Mouse (Mus musculus): ENCODE measurements around the gene Hspa8. TPM values are rescaled to one million over a fixed set of nuclear protein-coding genes. Genes with fewer than 3 reads are reported as not detected.

The Hspa8 gene
- polyA plus RNA-seq (2015; fragmentation: Nextera tagmentation; extraction: Ambion mirVana), result 2,425 and 2,606 TPM in 2 replicates

DNA sequence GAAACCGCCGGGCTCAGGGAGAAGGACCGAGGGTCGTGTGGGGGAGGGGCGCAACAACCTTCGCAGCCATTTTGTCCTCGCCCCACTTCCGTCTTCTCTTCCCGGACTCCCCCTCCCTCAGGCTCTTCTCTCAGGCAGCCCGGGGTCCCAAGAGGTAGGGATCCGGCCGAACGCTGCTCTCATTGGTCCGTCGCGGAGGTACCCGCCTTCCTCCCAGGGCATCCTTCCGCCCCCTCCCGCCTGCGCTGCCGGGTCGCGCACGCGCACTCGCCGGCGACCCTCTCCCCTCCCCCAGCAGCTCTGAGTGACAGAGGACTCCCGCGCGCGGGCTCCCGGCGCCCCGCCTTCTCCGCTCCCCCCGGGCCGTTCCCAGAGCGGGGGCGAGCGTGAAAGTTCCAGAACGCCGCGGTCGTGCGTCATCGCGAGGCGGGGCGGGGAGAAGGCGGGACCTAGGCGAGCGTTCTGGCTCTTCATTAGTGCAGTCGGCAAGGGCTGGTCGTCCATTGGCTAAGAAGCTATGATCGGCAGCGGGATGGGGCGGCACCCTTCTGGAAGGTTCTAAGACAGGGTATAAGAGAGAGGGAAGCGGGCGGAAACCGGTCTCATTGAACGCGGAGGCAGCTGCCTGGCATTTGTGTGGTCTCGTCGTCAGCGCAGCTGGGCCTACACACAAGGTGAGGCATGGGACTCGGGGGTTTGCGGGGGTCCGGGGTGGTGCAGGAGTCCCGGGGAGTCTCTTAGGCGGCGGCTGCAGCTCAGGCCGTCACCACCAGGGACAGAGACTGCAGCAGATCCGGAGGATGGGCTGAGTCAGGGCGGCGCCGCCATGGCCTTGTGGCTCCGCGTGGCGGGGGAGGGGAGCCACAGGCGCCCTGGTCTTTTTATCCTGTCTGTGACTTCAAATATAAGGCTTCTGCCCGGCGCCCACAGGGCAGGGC is at the start of gene Hspa8:
Gene Hspa8 (plus strand): TSS at position 310 of the 938 bp plus-strand sequence.
- H3K27me3 ChIP-seq (replicated peaks), result no peaks in the 10 kb centered on the region
- H3K9me3 ChIP-seq, result no peaks in the 10 kb centered on the region
- H3K27ac ChIP-seq, result peak within 1 kb of the TSS; percentile 96
- peaks cover 8% of the 10 kb centered on the region for H3K36me3 ChIP-seq
- peak within 1 kb of the TSS; percentile 64 for H3K4me2 ChIP-seq (replicated peaks)
- H3K9ac ChIP-seq, result peak within 1 kb of the TSS; percentile 99
- peak within 1 kb of the TSS; percentile 94 for H3K4me3 ChIP-seq (replicated peaks)
- peak; percentile 96 for ATAC-seq
- H3K4me1 ChIP-seq (replicated peaks), result peaks cover 10% of the 10 kb centered on the region
- under 1% methylated on average over 76 of the region's 83 CpGs for WGBS

DNA sequence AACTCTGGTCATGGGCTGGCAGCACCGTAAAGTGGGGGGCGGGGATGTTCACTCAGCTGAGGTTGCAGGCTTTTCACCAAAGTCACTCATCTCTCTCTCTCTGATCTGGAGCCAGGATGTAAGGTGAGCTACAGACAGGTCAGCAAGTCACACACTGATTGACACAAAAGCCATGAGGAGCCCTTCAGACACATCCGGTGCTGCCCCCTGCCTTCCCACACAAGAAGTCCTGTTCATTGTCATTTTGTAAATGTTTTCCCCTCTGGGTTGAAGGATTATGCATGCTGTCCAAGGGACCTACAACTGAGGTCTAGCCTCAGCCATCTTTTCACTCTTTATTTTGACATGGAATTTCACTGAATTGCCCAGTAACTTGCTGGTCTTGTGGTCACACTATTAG is 49.0 kb upstream of the Hspa8 start:
- peaks cover 3% of the 10 kb centered on the region for H3K4me1 ChIP-seq (replicated peaks)
- H3K27ac ChIP-seq, result no peak overlapping the region
- no peak for ATAC-seq
- H3K4me2 ChIP-seq (replicated peaks), result no peak overlapping the region
- no peaks in the 10 kb centered on the region for H3K9me3 ChIP-seq
- 66% methylated on average over 3 of the region's 3 CpGs for WGBS
- H3K27me3 ChIP-seq (replicated peaks), result no peaks in the 10 kb centered on the region
- H3K9ac ChIP-seq, result no peak overlapping the region
- H3K4me3 ChIP-seq (replicated peaks), result no peak overlapping the region
- no peaks in the 10 kb centered on the region for H3K36me3 ChIP-seq

DNA sequence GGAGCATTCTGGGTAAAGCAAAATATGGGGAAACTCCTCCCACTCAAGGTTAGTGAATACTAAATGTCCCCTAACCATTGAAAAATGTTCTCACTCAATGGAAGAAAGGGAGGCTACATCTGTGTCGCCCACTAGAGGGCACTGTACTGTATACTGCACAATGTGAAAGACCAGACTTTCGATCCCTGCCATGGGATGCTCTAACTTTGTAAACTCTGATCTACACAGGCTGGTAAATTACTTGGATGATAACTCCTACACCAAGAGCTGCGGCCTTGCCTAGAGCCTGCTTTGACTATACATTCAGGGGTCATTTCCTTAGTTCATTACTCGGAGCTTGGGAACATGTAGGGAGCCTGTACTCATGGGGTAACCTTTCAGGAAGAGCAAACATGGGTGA is 44.4 kb upstream of the Hspa8 start:
- H3K9me3 ChIP-seq, result no peaks in the 10 kb centered on the region
- 25% methylated on average over 4 of the region's 4 CpGs for WGBS

DNA sequence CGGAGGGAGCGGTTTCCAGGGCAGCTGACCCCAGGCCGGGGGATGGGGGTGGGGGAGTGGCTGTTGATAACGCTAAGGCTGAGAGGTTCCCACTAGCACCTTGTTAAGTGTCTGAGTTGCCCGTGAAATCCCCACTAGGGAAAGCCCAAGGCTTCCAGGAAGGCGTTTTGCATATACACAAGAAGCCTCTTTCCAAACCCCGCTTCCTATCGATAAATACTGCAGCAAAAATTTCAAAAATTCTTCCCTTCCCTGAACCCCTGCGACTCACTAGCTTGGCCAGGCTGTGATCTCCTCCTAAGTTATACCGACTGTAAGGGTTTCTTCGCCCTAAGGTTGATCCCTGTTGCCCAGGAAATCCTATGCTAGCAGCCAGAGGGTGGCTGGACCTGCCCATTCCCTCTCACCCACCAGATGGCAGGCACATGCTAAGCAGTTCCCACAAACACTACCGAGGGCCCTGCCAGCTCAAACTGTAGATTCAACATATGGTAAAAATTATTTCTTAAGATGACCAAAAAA is 43.6 kb upstream of the Hspa8 start:
- Histone ChIP-seq H3K9ac (peak overlapping the region; percentile 31; the same call in 1 of the 2 replicates), H3K36me3 (no peaks in the 10 kb centered on the region; the same call in 1 of the 2 replicates), H3K9me3 (no peaks in the 10 kb centered on the region), H3K4me3 (replicated peaks) (peak overlapping the region; percentile 26), H3K4me1 (replicated peaks) (peaks cover 13% of the 10 kb centered on the region), H3K27ac (peak overlapping the region; percentile 44; the same call in 1 of the 2 replicates), H3K27me3 (replicated peaks) (no peaks in the 10 kb centered on the region), H3K4me2 (replicated peaks) (peak overlapping the region; percentile 52)
- 15% methylated on average over 12 of the region's 12 CpGs for WGBS
- ATAC-seq, result peak; percentile 89

More for the DNA sequence above, 44.4 kb upstream of the Hspa8 start:
- Histone ChIP-seq H3K4me2 (replicated peaks) (peak overlapping the region; percentile 52), H3K36me3 (no peaks in the 10 kb centered on the region; the same call in 1 of the 2 replicates), H3K4me1 (replicated peaks) (peaks cover 13% of the 10 kb centered on the region), H3K9ac (no peak overlapping the region), H3K27ac (no peak overlapping the region; the same call in 1 of the 2 replicates), H3K27me3 (replicated peaks) (no peaks in the 10 kb centered on the region), H3K4me3 (replicated peaks) (no peak overlapping the region)
- peak; percentile 18 for ATAC-seq

DNA sequence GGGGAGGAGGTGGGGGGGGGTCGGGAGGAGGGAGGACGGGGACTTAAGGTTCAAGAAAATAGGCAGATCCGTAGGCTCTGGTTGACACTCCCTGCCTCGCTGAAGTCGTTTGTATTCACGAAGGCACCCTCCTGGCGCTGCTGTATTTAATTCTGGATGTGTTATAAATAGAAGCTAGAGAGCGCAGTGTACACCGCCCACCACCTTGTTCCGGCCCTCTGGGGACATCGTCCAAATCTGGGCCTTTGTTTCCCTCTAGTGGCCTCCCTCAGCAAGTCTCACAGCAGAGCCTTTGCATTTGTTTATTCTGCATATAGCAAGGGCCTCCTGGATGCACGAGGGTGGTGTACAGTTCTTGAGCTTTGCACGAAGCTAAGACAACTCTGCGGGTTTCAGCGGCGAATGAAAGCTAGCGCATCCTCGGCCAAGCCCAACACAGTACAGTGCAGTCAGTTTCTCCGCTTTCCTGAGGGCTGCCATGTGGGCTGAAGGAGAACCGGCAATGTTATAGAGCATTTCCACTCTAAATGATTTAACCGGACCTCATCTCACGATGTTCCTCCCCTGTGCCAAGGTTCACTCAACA is 43.0 kb upstream of the Hspa8 start:
- H3K27me3 ChIP-seq (replicated peaks), result no peaks in the 10 kb centered on the region
- no peaks in the 10 kb centered on the region for H3K9me3 ChIP-seq
- H3K27ac ChIP-seq, result peak overlapping the region; percentile 44; the same call in 1 of the 2 replicates
- peak overlapping the region; percentile 26 for H3K4me3 ChIP-seq (replicated peaks)
- no peaks in the 10 kb centered on the region; the same call in 1 of the 2 replicates for H3K36me3 ChIP-seq
- 10% methylated on average over 22 of the region's 22 CpGs for WGBS
- H3K9ac ChIP-seq, result peak overlapping the region; percentile 36; the same call in 1 of the 2 replicates
- peak overlapping the region; percentile 52 for H3K4me2 ChIP-seq (replicated peaks)
- H3K4me1 ChIP-seq (replicated peaks), result peaks cover 13% of the 10 kb centered on the region
- ATAC-seq, result peak; percentile 94

DNA sequence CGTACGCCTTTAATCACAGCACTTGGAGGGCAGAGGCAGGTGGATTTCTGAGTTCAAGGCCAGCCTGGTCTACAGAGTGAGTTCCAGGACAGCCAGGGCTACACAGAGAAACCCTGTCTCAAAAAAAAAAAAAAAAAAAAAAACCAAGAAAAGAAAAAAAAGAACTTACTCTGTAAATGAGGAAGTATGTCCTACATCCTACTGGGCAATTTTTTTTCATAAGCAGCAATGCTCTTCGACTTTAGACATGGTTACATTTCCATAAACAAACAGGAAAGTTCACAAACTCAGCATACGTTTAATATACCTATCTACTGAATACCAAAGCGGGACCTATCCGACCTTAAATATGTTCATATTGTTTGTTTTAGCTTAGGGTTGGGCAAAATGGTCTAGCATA is 38.4 kb upstream of the Hspa8 start:
- Histone ChIP-seq H3K9me3 (no peaks in the 10 kb centered on the region), H3K4me2 (replicated peaks) (no peak overlapping the region), H3K27ac (no peak overlapping the region), H3K4me1 (replicated peaks) (peaks cover 4% of the 10 kb centered on the region), H3K9ac (no peak overlapping the region), H3K4me3 (replicated peaks) (no peak overlapping the region), H3K27me3 (replicated peaks) (no peaks in the 10 kb centered on the region), H3K36me3 (peaks cover 5% of the 10 kb centered on the region)
- no peak for ATAC-seq
- 81% methylated on average over 6 of the region's 6 CpGs for WGBS

DNA sequence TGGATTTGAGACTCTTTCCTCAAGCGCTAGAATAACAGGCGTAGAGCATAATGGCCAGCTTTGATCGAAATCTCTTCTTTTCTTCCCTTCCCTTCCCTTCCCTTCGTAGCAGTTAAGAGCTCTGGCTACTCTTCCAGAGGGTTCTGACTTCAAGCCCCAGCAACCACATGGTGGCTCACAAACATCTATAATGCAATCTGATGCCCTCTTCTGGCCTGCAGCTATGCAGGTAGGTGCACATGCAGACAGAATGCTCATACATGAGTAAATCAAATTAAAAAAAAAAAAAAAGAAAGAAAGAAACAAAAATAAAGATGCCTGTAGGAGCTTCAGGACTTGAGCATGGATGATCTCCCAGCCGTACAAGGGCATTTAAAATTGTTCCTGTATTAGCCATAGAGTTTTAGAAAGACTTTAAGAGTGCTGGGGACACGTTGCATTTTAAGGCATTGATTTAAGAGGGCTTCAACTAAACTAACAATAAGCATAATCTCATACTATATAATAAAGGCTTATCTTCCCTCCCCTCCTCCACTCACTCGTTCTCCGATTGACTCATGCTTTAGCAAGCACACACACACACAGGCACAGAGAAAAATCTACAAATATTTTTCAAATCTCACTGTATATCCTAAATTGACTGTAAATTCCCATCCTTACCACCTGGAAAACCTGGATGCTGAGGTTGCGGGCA is 35.8 kb upstream of the Hspa8 start:
- peak overlapping the region; percentile 12; the same call in 1 of the 2 replicates for H3K4me3 ChIP-seq (replicated peaks)
- WGBS, result 72% methylated on average over 8 of the region's 9 CpGs
- H3K36me3 ChIP-seq, result peaks cover 5% of the 10 kb centered on the region
- H3K4me1 ChIP-seq (replicated peaks), result no peaks in the 10 kb centered on the region
- no peaks in the 10 kb centered on the region for H3K9me3 ChIP-seq
- H3K9ac ChIP-seq, result no peak overlapping the region
- H3K27me3 ChIP-seq (replicated peaks), result no peaks in the 10 kb centered on the region
- no peak overlapping the region for H3K27ac ChIP-seq
- peak; percentile 68 for ATAC-seq
- H3K4me2 ChIP-seq (replicated peaks), result peak overlapping the region; percentile 17; the same call in 1 of the 2 replicates

DNA sequence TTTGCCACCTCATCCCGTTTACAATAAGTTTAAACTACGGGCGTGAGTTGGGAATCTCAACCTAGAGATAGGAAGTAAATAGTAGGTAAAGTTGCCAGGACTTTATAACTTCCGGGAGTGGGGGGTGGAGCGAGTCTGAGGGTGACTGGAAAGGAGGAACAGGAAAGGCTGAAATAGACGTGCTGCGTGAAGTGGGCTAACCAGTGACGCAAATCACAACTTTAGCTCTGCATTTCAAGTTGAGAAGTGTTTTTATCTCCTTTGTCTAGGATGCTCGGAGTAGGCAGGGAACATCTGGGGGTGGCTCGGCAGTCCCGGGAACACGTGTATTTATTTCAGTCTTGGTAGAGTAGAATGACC is 35.2 kb upstream of the Hspa8 start:
- WGBS, result 48% methylated on average over 12 of the region's 12 CpGs
- Histone ChIP-seq H3K9me3 (no peaks in the 10 kb centered on the region), H3K27me3 (replicated peaks) (no peaks in the 10 kb centered on the region), H3K36me3 (peaks cover 5% of the 10 kb centered on the region), H3K4me1 (replicated peaks) (no peaks in the 10 kb centered on the region), H3K27ac (no peak overlapping the region), H3K4me2 (replicated peaks) (peak overlapping the region; percentile 17; the same call in 1 of the 2 replicates), H3K4me3 (replicated peaks) (peak overlapping the region; percentile 12; the same call in 1 of the 2 replicates), H3K9ac (no peak overlapping the region)
- peak; percentile 87 for ATAC-seq

DNA sequence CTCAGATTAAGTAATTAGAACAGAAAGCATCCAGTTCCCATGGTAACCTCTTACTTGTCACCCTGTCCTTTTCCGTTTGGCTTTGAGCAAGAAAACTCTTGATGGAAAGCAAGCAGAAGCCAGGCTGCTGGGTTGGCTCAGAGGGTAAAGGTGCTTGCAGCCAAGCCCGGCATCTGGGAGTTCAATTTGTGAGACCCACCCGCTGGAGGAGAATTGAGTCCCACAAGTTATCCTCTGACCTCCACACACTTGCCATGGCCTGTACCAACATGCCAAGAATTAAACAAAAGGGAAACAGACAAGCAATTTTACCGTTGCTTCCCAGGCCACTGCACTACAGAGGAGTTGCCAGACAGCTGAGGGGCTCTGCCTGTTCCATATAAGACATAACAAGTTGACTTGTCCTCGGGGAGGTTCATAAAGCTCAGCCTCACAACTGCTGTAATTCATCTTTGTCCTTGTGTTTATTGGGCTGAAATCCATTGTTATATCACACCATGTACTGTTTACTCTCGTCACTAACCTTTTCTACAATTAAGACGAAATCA is 34.7 kb upstream of the Hspa8 start:
- 70% methylated on average over 7 of the region's 7 CpGs for WGBS
- H3K4me2 ChIP-seq (replicated peaks), result no peak overlapping the region
- H3K9ac ChIP-seq, result no peak overlapping the region
- no peaks in the 10 kb centered on the region for H3K4me1 ChIP-seq (replicated peaks)
- no peak overlapping the region for H3K4me3 ChIP-seq (replicated peaks)
- peaks cover 5% of the 10 kb centered on the region for H3K36me3 ChIP-seq
- no peaks in the 10 kb centered on the region for H3K27me3 ChIP-seq (replicated peaks)
- no peak overlapping the region for H3K27ac ChIP-seq
- 0 out of 2 replicates have a peak, but pooled peaks have one; percentile 2 for ATAC-seq
- no peaks in the 10 kb centered on the region for H3K9me3 ChIP-seq

DNA sequence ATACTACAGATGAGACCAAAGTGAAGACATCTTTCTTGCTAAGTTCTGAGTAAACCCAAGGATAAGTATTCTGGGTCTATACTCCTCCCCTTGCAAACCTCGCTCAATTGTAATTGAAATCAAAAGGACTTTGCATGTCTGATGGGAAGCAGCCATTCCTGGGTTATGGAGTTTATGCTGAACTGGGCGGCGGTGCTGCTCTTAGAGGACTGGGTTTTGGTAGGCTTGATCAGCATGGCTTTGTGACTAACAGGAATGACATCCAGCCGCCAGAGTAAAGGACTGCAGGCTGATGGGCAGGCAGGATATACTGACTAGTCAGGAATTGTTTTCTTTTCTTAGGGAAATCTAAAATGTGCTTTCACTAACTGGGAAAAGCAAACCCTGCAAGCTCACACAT is 32.8 kb upstream of the Hspa8 start:
- Histone ChIP-seq H3K36me3 (peaks cover 5% of the 10 kb centered on the region; the same call in 1 of the 2 replicates), H3K27me3 (replicated peaks) (no peaks in the 10 kb centered on the region), H3K4me1 (replicated peaks) (no peaks in the 10 kb centered on the region), H3K27ac (no peak overlapping the region), H3K9ac (no peak overlapping the region), H3K4me2 (replicated peaks) (no peak overlapping the region), H3K9me3 (no peaks in the 10 kb centered on the region), H3K4me3 (replicated peaks) (no peak overlapping the region)
- ATAC-seq, result no peak
- WGBS, result 90% methylated on average over 4 of the region's 4 CpGs

DNA sequence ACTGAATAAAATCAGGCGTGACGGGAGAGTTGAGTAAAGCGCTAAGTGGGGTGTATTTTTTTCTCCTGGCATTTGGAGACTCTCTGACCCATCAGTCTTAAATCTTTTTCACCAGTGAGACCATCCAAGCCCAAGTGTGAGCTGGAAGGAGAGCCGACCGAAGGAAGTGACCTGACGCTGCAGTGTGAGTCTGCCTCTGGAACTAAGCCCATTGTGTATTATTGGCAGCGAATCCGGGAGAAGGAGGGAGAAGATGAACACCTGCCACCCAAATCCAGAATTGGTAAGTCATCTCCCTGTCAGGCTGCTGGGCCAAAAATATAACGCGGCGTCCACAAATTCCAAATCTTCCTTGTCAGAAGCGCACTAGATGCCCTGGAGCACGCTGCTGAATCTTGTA is 28.5 kb upstream of the Hspa8 start:
- no peaks in the 10 kb centered on the region for H3K36me3 ChIP-seq
- no peak overlapping the region for H3K4me2 ChIP-seq (replicated peaks)
- no peak overlapping the region for H3K9ac ChIP-seq
- no peaks in the 10 kb centered on the region for H3K27me3 ChIP-seq (replicated peaks)
- 0 out of 2 replicates have a peak, but pooled peaks cover 4% of the 10 kb centered on the region for H3K4me1 ChIP-seq (replicated peaks)
- H3K9me3 ChIP-seq, result no peaks in the 10 kb centered on the region
- no peak overlapping the region for H3K27ac ChIP-seq
- WGBS, result 74% methylated on average over 13 of the region's 13 CpGs
- no peak for ATAC-seq
- H3K4me3 ChIP-seq (replicated peaks), result no peak overlapping the region

Data from intestine, embryonic 15.5 days (tissue).